Comparison of ENCODE assay signal across 8 mouse cellular contexts in genomic region chr3:108885686-108886530, GRCm38 (mm10). TPM values are rescaled to one million over a fixed set of nuclear protein-coding genes. Genes with fewer than 3 reads are reported as not detected.
A peak's percentile ranks its signal among the peaks of the same experiment; 100 is the strongest.
DNase-seq lines count a peak whose midpoint lies in the region; ATAC-seq and TF ChIP-seq lines count a peak whose summit lies in the region.

No protein-coding gene starts in this region.

- ATAC-seq in liver, embryonic 12.5 days: peak; percentile 65
- ATAC-seq in neural tube, embryonic 13.5 days (ENCODE audit: low read depth): no peak; the same call in 1 of the 2 replicates

- no peaks in the 10 kb centered on the region for H3K9me3 ChIP-seq in liver, embryonic 12.5 days (replicated peaks)
- H3K9me3 ChIP-seq in neural tube, embryonic 13.5 days: no peaks in the 10 kb centered on the region

- intact Hi-C loops in gastrocnemius, postnatal 14 days (cut with DNase I; ENCODE audit: low total_unique reads): no loop called here
- intact Hi-C loops in gastrocnemius, adult 2 months (cut with DNase I): no loop called here

- 19% methylated on average over 9 of the region's 9 CpGs for WGBS in liver, embryonic 12.5 days (ENCODE audit: insufficient replicate concordance)
- 42% methylated on average over 9 of the region's 9 CpGs for whole genome bisulfite sequencing in neural tube, embryonic 13.5 days

- H3K4me1 ChIP-seq in liver, embryonic 12.5 days: peaks cover 38% of the 10 kb centered on the region
- peaks cover 32% of the 10 kb centered on the region for H3K4me1 ChIP-seq in neural tube, embryonic 13.5 days (replicated peaks)

- peak overlapping the region; percentile 3; the same call in 1 of the 2 replicates for H3K4me2 ChIP-seq in liver, embryonic 12.5 days
- H3K4me2 ChIP-seq in neural tube, embryonic 13.5 days: no peak overlapping the region

- no peaks in the 10 kb centered on the region for H3K36me3 ChIP-seq in liver, embryonic 12.5 days
- no peaks in the 10 kb centered on the region for H3K36me3 ChIP-seq in neural tube, embryonic 13.5 days

- no peak overlapping the region for H3K9ac ChIP-seq in liver, embryonic 12.5 days
- no peak overlapping the region for H3K9ac ChIP-seq in neural tube, embryonic 13.5 days

- H3K27me3 ChIP-seq in liver, embryonic 12.5 days (replicated peaks): no peaks in the 10 kb centered on the region
- no peaks in the 10 kb centered on the region for H3K27me3 ChIP-seq in neural tube, embryonic 13.5 days

- no peak for TF ChIP-seq CTCF in gastrocnemius, adult 2 months (IDR thresholded peaks at IDR 0.05)

- no peak overlapping the region for H3K4me3 ChIP-seq in liver, embryonic 12.5 days
- no peak overlapping the region for H3K4me3 ChIP-seq in neural tube, embryonic 13.5 days
- H3K4me3 ChIP-seq in gastrocnemius, adult 2 months: no peak overlapping the region

- peak; percentile 59 for DNase-seq in adipocyte (ENCODE audit: low spot score)
- peak; percentile 50 for DNase-seq in heart, adult 8-10 months (ENCODE audit: low spot score)
- DNase-seq in kidney, postnatal 4 days: no peak
- DNase-seq in gastrocnemius, postnatal 14 days: no peak
- DNase-seq in cerebellum, adult 11 months: no peak
- DNase-seq in gastrocnemius, adult 2 months: no peak

- peak overlapping the region; percentile 61 for H3K27ac ChIP-seq in liver, embryonic 12.5 days
- 0 out of 2 replicates have a peak overlapping the region, but pooled peaks have one; percentile 28 for H3K27ac ChIP-seq in neural tube, embryonic 13.5 days (replicated peaks)
- no peak overlapping the region for H3K27ac ChIP-seq in gastrocnemius, adult 2 months

RNA-seq across cellular contexts. Expression of gene Fndc7, which starts 3.9 kb away (rescaled TPM):
- under 1 TPM in 1 of 4 experiments, not detected in 3; 0.06 TPM for total RNA-seq in heart, adult 8-10 months (2022)
- polyA plus RNA-seq in liver, embryonic 12.5 days (2016; fragmentation: Nextera tagmentation; extraction: Ambion mirVana): 0.07 and 0.10 TPM in 2 replicates
- polyA plus RNA-seq in neural tube, embryonic 13.5 days (2015; fragmentation: Nextera tagmentation; extraction: Ambion mirVana): 0.28 TPM in 1 of 2 replicates, not detected in the other
- total RNA-seq in gastrocnemius, postnatal 14 days (2021): under 1 TPM in 1 of 2 experiments, not detected in 1; 0.08 TPM
- under 1 TPM in 1 of 2 experiments, not detected in 1; 0.06 TPM for total RNA-seq in gastrocnemius, adult 2 months (2021)

RNA-seq across cellular contexts. Expression of gene Prpf38b, which starts 25.6 kb away (rescaled TPM):
- total RNA-seq in heart, adult 8-10 months (2022): 10 to 100 TPM; 14.1 to 18.6 (median 17.4) TPM
- polyA plus RNA-seq in liver, embryonic 12.5 days (2016; fragmentation: Nextera tagmentation; extraction: Ambion mirVana): 58.1 and 59.1 TPM in 2 replicates
- polyA plus RNA-seq in neural tube, embryonic 13.5 days (2015; fragmentation: Nextera tagmentation; extraction: Ambion mirVana): 63.6 and 79.4 TPM in 2 replicates
- 10 to 100 TPM; 18.6 to 19.5 TPM for total RNA-seq in gastrocnemius, postnatal 14 days (2021)
- 10 to 100 TPM; 17.6 to 18.7 TPM for total RNA-seq in gastrocnemius, adult 2 months (2021)

RNA-seq across cellular contexts. Expression of gene Stxbp3, which starts 45.6 kb away (rescaled TPM):
- total RNA-seq in heart, adult 8-10 months (2022): 10 to 100 TPM; 16.7 to 27.6 (median 21.9) TPM
- polyA plus RNA-seq in liver, embryonic 12.5 days (2016; fragmentation: Nextera tagmentation; extraction: Ambion mirVana): 21.1 and 24.3 TPM in 2 replicates
- polyA plus RNA-seq in neural tube, embryonic 13.5 days (2015; fragmentation: Nextera tagmentation; extraction: Ambion mirVana): 15.9 and 19.2 TPM in 2 replicates
- 10 to 100 TPM; 25.9 to 29.9 TPM for total RNA-seq in gastrocnemius, postnatal 14 days (2021)
- total RNA-seq in gastrocnemius, adult 2 months (2021): 10 to 100 TPM; 30.5 to 40.4 TPM

RNA-seq across cellular contexts. Expression of gene Henmt1, which starts 53.8 kb away (rescaled TPM):
- not detected for total RNA-seq in heart, adult 8-10 months (2022)
- 0.11 and 0.14 TPM in 2 replicates for polyA plus RNA-seq in liver, embryonic 12.5 days (2016; fragmentation: Nextera tagmentation; extraction: Ambion mirVana)
- polyA plus RNA-seq in neural tube, embryonic 13.5 days (2015; fragmentation: Nextera tagmentation; extraction: Ambion mirVana): 1.7 and 2.7 TPM in 2 replicates
- not detected for total RNA-seq in gastrocnemius, postnatal 14 days (2021)
- not detected for total RNA-seq in gastrocnemius, adult 2 months (2021)

RNA-seq across cellular contexts. Expression of gene Gm9857, which starts 54.3 kb away (rescaled TPM):
- total RNA-seq in heart, adult 8-10 months (2022): not detected
- polyA plus RNA-seq in liver, embryonic 12.5 days (2016; fragmentation: Nextera tagmentation; extraction: Ambion mirVana): not detected in 2 replicates
- polyA plus RNA-seq in neural tube, embryonic 13.5 days (2015; fragmentation: Nextera tagmentation; extraction: Ambion mirVana): 1.1 TPM in 1 of 2 replicates, not detected in the other
- total RNA-seq in gastrocnemius, postnatal 14 days (2021): not detected
- not detected for total RNA-seq in gastrocnemius, adult 2 months (2021)

Comparison
In these comparisons a context has a peak if more than half of its experiments do, and no peak if none do; other contexts are left out.
1. DNase-seq: peak in adipocyte (single experiment) and heart, adult 8-10 months (single experiment); none in kidney, postnatal 4 days (0 of 2), gastrocnemius, postnatal 14 days (single experiment), cerebellum, adult 11 months (single experiment) and gastrocnemius, adult 2 months (single experiment).